Mouse (Mus musculus): Measurements from ENCODE around the gene Eya3. TPM values are rescaled to one million over a fixed set of nuclear protein-coding genes. Genes with fewer than 3 reads are reported as not detected.

Gene Eya3
- 4.0 and 5.7 TPM in 2 replicates for polyA plus RNA-seq (2012; ENCODE audit: low replicate concordance)

GRCm38 (mm10) chr4:132638461-132639190, at the start of gene Eya3:
Gene Eya3, plus strand, starts transcription at chr4:132638987.

GRCm38 (mm10) chr4:132732148-132732684, 93.4 kb downstream of the Eya3 start, which contains the start of gene Xkr8:
Gene Xkr8, minus strand, starts transcription at chr4:132732546.

GRCm38 (mm10) chr4:132756974-132757373, 118.2 kb downstream of the Eya3 start, which contains the start of gene Smpdl3b:
Gene Smpdl3b, minus strand, starts transcription at chr4:132757252.

GRCm38 (mm10) chr4:132767914-132768876, 129.4 kb downstream of the Eya3 start, which contains the start of gene Rpa2:
Gene Rpa2, plus strand, starts transcription at chr4:132768332.

Other genes starting within 250 kb of the Eya3 start
- 17.0 and 19.6 TPM in 2 replicates for gene Phactr4, start 216.5 kb upstream of the Eya3 start, polyA plus RNA-seq (2012; ENCODE audit: low replicate concordance)
- gene Med18, start 175.1 kb upstream of the Eya3 start, polyA plus RNA-seq (2012; ENCODE audit: low replicate concordance): 5.3 and 6.9 TPM in 2 replicates
- gene Sesn2, start 128.5 kb upstream of the Eya3 start, polyA plus RNA-seq (2012; ENCODE audit: low replicate concordance): 22.5 and 55.6 TPM in 2 replicates
- gene Atpif1, start 105.3 kb upstream of the Eya3 start, polyA plus RNA-seq (2012; ENCODE audit: low replicate concordance): 27.0 and 119 TPM in 2 replicates
- 29.1 and 312 TPM in 2 replicates for gene Dnajc8, start 103.4 kb upstream of the Eya3 start, polyA plus RNA-seq (2012; ENCODE audit: low replicate concordance)
- gene Ptafr, start 74.9 kb upstream of the Eya3 start, polyA plus RNA-seq (2012; ENCODE audit: low replicate concordance): 0.28 and 1.2 TPM in 2 replicates
- gene Xkr8, start 93.6 kb downstream of the Eya3 start, polyA plus RNA-seq (2012; ENCODE audit: low replicate concordance): 0.10 and 0.45 TPM in 2 replicates
- gene Smpdl3b, start 118.3 kb downstream of the Eya3 start, polyA plus RNA-seq (2012; ENCODE audit: low replicate concordance): 0.50 and 0.79 TPM in 2 replicates
- gene Rpa2, start 129.3 kb downstream of the Eya3 start, polyA plus RNA-seq (2012; ENCODE audit: low replicate concordance): 21.7 and 66.7 TPM in 2 replicates
- gene Themis2, start 157.4 kb downstream of the Eya3 start, polyA plus RNA-seq (2012; ENCODE audit: low replicate concordance): 21.8 and 43.8 TPM in 2 replicates
- gene Ppp1r8, start 204.2 kb downstream of the Eya3 start, polyA plus RNA-seq (2012; ENCODE audit: low replicate concordance): 22.1 and 41.5 TPM in 2 replicates
- gene Stx12, start 245.5 kb downstream of the Eya3 start, polyA plus RNA-seq (2012; ENCODE audit: low replicate concordance): 3.8 and 9.0 TPM in 2 replicates

Data from leukemia stem cell, adult 10-12 weeks (primary cell).